Mouse (Mus musculus): ENCODE measurements around the gene Cideb.

DNA sequence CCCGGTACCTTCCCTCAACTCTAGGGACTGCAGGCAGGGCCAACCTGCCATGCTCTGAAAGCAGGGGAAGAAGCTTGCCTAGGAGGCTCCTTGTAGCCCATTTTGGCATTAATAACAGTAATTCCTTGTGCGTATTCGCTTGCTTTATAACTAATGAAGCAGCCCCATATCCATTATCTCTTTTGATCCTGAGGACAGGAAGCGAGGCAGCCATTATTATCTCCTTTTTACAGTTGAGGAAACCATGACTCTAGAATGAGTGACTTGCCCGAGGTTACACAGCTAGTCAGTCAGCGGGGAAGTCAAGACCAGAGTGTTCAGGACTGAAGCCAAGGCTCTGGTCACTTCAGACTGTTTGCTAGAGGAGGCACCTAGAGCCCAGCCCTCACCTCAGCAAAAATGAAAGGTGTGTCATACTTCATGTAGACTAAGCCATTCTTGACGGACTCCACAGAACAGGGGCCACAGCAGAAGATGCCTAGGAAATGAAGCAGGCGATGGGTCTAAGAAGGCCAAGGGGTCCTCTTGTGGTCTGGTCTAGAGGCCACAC is 52.1 kb downstream of the Cideb start:
- TF ChIP-seq USF2 (IDR thresholded peaks at IDR 0.05; ENCODE audit: borderline replicate concordance in 1 of 2, insufficient read depth in 1 of 2, low read depth in 1 of 2, low read length in 2 of 2) (no peak), TCF12 (IDR thresholded peaks at IDR 0.05; ENCODE audit: low read depth, low read length) (no peak), TBP (IDR thresholded peaks at IDR 0.05; ENCODE audit: low read depth, low read length) (no peak), CTCF (IDR thresholded peaks at IDR 0.05 in 2 of 3, conservative IDR thresholded peaks at IDR 0.05 in 1 of 3; ENCODE audit: control insufficient read depth in 1 of 3, insufficient read depth in 1 of 3, low read depth in 2 of 3, low read length in 3 of 3, poor library complexity in 1 of 3, severe bottlenecking in 1 of 3) (no peak), MXI1 (IDR thresholded peaks at IDR 0.05; ENCODE audit: low read depth, low read length) (no peak), MAZ (IDR thresholded peaks at IDR 0.05; ENCODE audit: low read depth, low read length) (no peak), POLR2A (IDR thresholded peaks at IDR 0.05; ENCODE audit: control insufficient read depth in 1 of 2, insufficient read depth in 1 of 2, low read depth in 1 of 2, low read length in 2 of 2, poor library complexity in 1 of 2) (no peak)
